Mouse (Mus musculus) ES-Bruce4 (cell line): ENCODE results near the gene Foxp1.

ENCODE experiments used
- CTCF ChIP-seq: IDR thresholded peaks from one replicate; pipeline ENCODE4 v1.8.1; 2011; ENCODE audit warnings: low read depth, low read length
- POLR2A ChIP-seq: IDR thresholded peaks from one replicate; pipeline ENCODE4 v1.8.1; 2011; ENCODE audit warnings: low read length; ENCODE audit not compliant: insufficient read depth

DNA sequence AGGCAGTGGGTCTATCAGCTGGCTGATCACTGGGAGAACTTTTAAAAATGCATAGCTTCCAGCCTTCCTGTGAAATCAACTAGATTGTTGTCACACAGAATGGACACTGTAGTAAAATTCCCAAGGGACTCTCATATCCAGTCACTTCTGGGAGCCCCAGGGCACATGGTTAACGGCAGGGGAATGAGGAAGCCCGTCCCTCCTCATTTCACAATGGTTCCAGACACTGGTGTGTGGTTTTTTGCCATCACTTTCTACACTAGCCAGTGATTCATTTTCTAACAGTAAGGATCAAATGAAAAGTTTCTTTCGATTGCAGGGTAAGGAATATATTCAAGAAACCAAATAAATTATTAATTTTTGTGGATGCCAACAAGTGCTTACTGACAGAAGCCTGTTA, 54.7 kb downstream of the Foxp1 start:
- TF ChIP-seq CTCF: no peak
- TF ChIP-seq POLR2A: no peak
